Mouse (Mus musculus) midbrain, embryonic 14.5 days (tissue): ENCODE measurements around the gene Bbx. TPM values are rescaled to one million over a fixed set of nuclear protein-coding genes. Genes with fewer than 3 reads are reported as not detected.

Source experiments
- ATAC-seq: fragments of 200-750 bp; cut with Nextera tagmentation; 2 replicates; pipeline ENCODE4 v1.8.0; 2017; ENCODE audit warnings: moderate number of reproducible peaks, moderate library complexity; ENCODE audit not compliant: low FRiP score, low TSS enrichment
- DNase-seq: peaks from one replicate; pipeline ENCODE4 v3.0.0-alpha.2; 2015
- H3K27ac ChIP-seq: fragments of 300-500 bp; sonication (generic); replicated peaks from 2 replicates; pipeline ENCODE4 v1.5.1; 2014; ENCODE audit warnings: mild to moderate bottlenecking, low read depth, low read length, moderate library complexity
- H3K27me3 ChIP-seq: fragments of 300-500 bp; sonication (generic); 2 replicates; pipeline ENCODE4 v1.6.1; 2014; ENCODE audit warnings: low read length, control low read depth, mixed read lengths; ENCODE audit not compliant: control insufficient read depth, insufficient read depth
- H3K36me3 ChIP-seq: fragments of 300-500 bp; sonication (generic); 2 replicates; pipeline ENCODE4 v1.6.1; 2014; ENCODE audit warnings: low read length, control low read depth; ENCODE audit not compliant: control insufficient read depth, insufficient read depth
- H3K4me1 ChIP-seq: fragments of 300-500 bp; sonication (generic); 2 replicates; pipeline ENCODE4 v1.6.1; 2014; ENCODE audit warnings: mild to moderate bottlenecking, antibody characterized with exemption, low read length, control low read depth; ENCODE audit not compliant: control insufficient read depth, insufficient read depth
- H3K4me2 ChIP-seq: fragments of 300-500 bp; sonication (generic); 2 replicates; pipeline ENCODE4 v1.6.1; 2014; ENCODE audit warnings: mild to moderate bottlenecking, low read length, moderate library complexity
- H3K4me3 ChIP-seq: fragments of 300-500 bp; sonication (generic); replicated peaks from 2 replicates; pipeline ENCODE4 v1.5.1; 2014; ENCODE audit warnings: low read depth, low read length
- H3K9ac ChIP-seq: fragments of 300-500 bp; sonication (generic); replicated peaks from 2 replicates; pipeline ENCODE4 v1.6.1; 2014; ENCODE audit warnings: mild to moderate bottlenecking, low read length, moderate library complexity
- H3K9me3 ChIP-seq: fragments of 300-500 bp; sonication (generic); 2 replicates; pipeline ENCODE4 v1.6.1; 2016; ENCODE audit warnings: low read length, control low read depth, mixed read lengths; ENCODE audit not compliant: control insufficient read depth
- WGBS: fragments of 180-500 bp; shearing (Covaris S2); extraction: QIAGEN DNeasy Blood & Tissue Kit; methylation state at CpG from one replicate; pipeline ENCODE4 v1.1.7; 2014; 5-methylcytosine and 5-hydroxymethylcytosine counted together
- polyA plus RNA-seq: library from polyadenylated mRNA; unstranded; fragments of >200 nt; fragmentation: Nextera tagmentation; extraction: Ambion mirVana; gene quantifications from 2 replicates; pipeline ENCODE4 v1.2.1, GENCODE M21; 2014

Bbx gene
- polyA plus RNA-seq, 1 experiment from 2014 or later: 16.0 TPM

DNA sequence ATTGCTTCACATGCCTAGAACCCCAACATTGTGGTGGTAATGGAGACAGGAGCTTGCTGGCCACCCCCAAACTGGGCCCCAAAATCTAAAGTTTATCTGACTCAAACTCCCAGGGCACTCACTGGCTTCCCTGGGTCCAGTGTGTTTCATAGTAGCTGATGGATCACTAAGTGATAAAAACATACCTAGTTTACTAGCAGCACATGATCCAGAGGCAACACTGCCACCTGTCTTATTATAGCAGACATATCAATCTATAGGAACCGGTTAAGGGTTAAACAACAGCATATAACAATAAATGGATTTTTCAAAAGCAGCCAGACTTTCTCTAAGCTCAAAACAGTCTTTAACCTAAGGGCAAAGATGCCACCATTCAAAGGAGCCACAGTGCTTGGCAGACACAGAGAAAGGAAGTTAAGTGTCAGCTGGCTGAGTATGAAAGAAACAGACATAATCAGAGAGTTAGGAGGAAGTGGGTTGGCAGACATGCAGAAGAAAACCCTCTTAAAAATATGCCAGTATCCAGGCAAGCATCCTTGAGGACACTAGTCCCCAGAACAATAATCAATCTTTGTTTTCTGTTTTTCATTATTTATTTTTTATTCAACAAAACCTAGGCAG is 116.7 kb downstream of the Bbx start:
- DNase-seq: peak; percentile 24
- H3K4me3 ChIP-seq: no peak overlapping the region
- no peaks in the 10 kb centered on the region for H3K4me1 ChIP-seq
- WGBS: 77% methylated on average over 1 of the region's 1 CpGs
- H3K36me3 ChIP-seq: no peaks in the 10 kb centered on the region
- no peak overlapping the region for H3K27ac ChIP-seq
- no peak overlapping the region for H3K9ac ChIP-seq
- no peak overlapping the region for H3K4me2 ChIP-seq
- H3K27me3 ChIP-seq: no peaks in the 10 kb centered on the region
- no peaks in the 10 kb centered on the region for H3K9me3 ChIP-seq
- ATAC-seq: no peak

DNA sequence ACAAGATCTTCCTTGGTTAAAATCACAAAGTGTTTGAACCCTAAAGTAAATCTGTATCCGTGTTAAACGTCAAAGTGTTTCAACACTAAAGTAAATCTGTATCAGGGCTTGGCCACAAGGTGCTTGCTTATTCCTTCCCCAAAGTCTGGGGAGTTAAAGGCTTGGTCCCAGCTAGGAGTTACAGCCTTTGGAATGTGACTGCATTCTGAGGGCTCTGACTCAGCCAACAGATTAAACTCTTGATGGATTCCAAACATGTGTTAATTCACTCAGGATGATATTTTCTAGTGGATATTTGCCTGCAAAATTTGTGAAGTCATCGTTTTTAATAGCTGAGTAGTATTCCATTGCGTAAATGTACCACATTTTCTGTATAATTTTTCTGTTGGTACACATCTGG is 120.6 kb downstream of the Bbx start:
- H3K27me3 ChIP-seq: no peaks in the 10 kb centered on the region
- no peaks in the 10 kb centered on the region for H3K4me1 ChIP-seq
- no peak overlapping the region for H3K9ac ChIP-seq
- no peaks in the 10 kb centered on the region for H3K36me3 ChIP-seq
- ATAC-seq: no peak
- H3K27ac ChIP-seq: no peak overlapping the region
- WGBS: 94% methylated on average over 4 of the region's 4 CpGs
- no peak overlapping the region for H3K4me2 ChIP-seq
- no peak overlapping the region for H3K4me3 ChIP-seq
- no peak for DNase-seq
- no peaks in the 10 kb centered on the region for H3K9me3 ChIP-seq

DNA sequence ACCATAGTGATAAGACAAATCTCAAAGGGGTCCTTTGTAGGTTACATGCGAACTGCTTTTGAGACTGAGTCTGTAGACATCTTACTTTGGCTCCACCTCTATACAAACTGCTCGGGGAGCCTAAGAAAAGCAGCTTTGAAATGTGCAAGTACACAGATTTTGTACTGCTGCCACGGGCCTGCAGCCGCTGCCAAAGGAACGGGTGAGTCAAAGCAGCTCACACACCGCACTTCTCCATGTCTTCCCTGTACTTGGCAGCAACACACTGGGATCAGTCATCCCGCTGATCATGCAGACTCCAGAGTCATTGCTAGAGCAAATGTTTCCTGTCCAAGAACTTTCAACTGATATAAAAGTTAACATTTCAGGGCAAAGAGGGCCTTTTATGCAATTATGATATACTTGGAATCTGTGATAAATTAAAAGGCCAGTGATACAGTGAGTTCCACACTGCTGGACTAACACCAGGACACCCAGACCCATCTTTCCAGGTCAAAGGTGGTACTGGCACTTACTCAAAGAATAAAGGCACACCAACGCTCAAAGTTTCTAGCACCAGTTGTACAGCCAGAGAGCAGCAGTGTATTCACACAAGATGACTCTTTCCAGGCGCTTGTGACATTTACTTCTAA is 122.7 kb downstream of the Bbx start:
- no peak overlapping the region for H3K9ac ChIP-seq
- H3K27me3 ChIP-seq: no peaks in the 10 kb centered on the region
- H3K4me2 ChIP-seq: no peak overlapping the region
- H3K4me3 ChIP-seq: no peak overlapping the region
- H3K27ac ChIP-seq: no peak overlapping the region
- no peaks in the 10 kb centered on the region for H3K4me1 ChIP-seq
- no peaks in the 10 kb centered on the region for H3K36me3 ChIP-seq
- no peaks in the 10 kb centered on the region for H3K9me3 ChIP-seq
- peak; percentile 55 for DNase-seq
- 64% methylated on average over 9 of the region's 9 CpGs for WGBS
- 0 out of 2 replicates have a peak, but pooled peaks have one; percentile 31 for ATAC-seq

DNA sequence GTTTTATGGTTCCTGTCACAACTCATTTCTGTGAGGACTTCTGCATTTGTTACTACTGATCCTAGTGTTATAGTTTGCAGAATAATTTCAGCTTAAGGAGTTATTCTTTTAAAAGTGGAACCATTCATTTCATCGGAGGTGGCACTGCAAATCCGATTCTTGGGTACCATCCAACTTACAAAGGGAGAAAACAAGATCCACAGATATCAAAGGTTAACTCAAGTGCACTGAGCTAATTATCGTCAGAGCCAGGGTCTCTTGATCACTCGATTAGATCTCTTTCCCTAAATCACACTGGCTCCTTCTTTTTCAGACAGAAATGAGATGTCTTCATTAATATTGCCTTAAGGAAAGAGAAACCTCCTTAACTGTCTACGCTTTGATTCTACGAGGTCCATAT is 123.9 kb downstream of the Bbx start:
- 86% methylated on average over 6 of the region's 6 CpGs for WGBS
- H3K27me3 ChIP-seq: no peaks in the 10 kb centered on the region
- DNase-seq (no peak), ATAC-seq (no peak)
- H3K27ac ChIP-seq: no peak overlapping the region
- H3K4me1 ChIP-seq: no peaks in the 10 kb centered on the region
- no peak overlapping the region for H3K4me2 ChIP-seq
- H3K9me3 ChIP-seq: no peaks in the 10 kb centered on the region
- H3K4me3 ChIP-seq: no peak overlapping the region
- no peak overlapping the region for H3K9ac ChIP-seq
- H3K36me3 ChIP-seq: no peaks in the 10 kb centered on the region

DNA sequence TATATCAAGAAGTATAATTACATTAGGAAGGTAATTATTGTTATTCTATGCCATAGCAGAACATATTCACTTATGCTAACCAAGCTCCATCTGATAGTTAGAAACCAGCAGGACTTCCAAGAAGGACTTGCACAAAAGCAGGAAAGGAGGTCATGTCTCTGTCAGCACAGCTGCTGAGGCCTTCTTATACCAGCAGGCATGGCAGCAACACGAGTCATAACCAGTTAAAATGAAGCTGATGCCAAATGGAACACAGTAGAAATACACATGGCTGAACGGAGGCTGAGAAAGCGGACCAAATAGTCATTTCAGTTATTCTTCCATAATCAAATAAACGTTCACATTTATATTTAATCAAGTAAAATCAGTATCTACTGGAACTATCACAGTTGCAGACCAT is 125.0 kb downstream of the Bbx start:
- no peak for ATAC-seq
- no peaks in the 10 kb centered on the region for H3K9me3 ChIP-seq
- no peaks in the 10 kb centered on the region for H3K27me3 ChIP-seq
- no peaks in the 10 kb centered on the region for H3K4me1 ChIP-seq
- no peak overlapping the region for H3K4me3 ChIP-seq
- H3K9ac ChIP-seq: no peak overlapping the region
- WGBS: 93% methylated on average over 4 of the region's 4 CpGs
- H3K36me3 ChIP-seq: no peaks in the 10 kb centered on the region
- H3K27ac ChIP-seq: no peak overlapping the region
- no peak for DNase-seq
- H3K4me2 ChIP-seq: no peak overlapping the region

DNA sequence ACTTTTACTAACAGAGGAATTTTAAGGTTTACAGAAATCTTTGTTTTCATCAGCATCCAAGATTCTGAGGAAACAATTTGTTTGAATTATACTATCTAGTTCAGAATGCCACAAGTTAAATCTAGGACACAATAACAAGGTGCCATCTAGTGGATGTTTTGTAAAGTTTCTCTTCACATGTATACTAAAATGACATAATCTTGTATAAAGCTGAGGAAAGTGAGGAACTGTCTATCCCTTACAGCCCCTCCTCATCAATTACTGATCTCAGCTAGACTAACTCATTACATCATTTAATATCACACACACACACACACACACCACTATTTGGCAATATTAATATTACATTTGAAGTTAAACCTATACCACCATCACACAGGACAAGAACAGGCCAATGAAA is 125.5 kb downstream of the Bbx start:
- H3K27ac ChIP-seq: no peak overlapping the region
- H3K36me3 ChIP-seq: no peaks in the 10 kb centered on the region

DNA sequence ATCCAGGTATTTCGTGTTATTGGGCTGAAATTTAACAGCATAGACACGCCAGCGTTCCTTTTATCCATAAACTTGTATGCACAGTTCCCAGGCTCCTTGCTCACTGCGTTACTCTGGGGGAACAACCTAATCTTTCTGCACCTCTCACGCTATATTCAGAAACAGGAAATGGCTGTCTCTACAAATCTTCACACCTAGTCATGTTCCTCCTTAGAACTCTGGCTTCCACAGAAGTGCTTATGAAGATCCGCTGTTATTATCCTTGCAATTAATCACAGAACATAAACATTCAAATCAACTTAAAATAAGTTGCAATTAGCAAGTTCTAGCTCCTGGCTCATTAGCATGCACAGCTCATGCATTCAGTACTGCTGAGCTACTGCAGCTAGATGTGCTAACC is 127.0 kb downstream of the Bbx start:
- H3K36me3 ChIP-seq: no peaks in the 10 kb centered on the region
- H3K9me3 ChIP-seq: no peaks in the 10 kb centered on the region
- no peaks in the 10 kb centered on the region for H3K4me1 ChIP-seq
- 93% methylated on average over 6 of the region's 6 CpGs for WGBS
- no peaks in the 10 kb centered on the region for H3K27me3 ChIP-seq
- H3K4me2 ChIP-seq: no peak overlapping the region
- no peak overlapping the region for H3K4me3 ChIP-seq
- DNase-seq: no peak
- H3K9ac ChIP-seq: no peak overlapping the region
- no peak overlapping the region for H3K27ac ChIP-seq
- no peak for ATAC-seq

More for the DNA sequence above, 125.5 kb downstream of the Bbx start:
- Histone ChIP-seq H3K27me3 (no peaks in the 10 kb centered on the region), H3K9ac (no peak overlapping the region), H3K4me2 (no peak overlapping the region), H3K9me3 (no peaks in the 10 kb centered on the region), H3K4me1 (no peaks in the 10 kb centered on the region), H3K4me3 (no peak overlapping the region)
- ATAC-seq (no peak; the same call in 1 of the 2 replicates), DNase-seq (peak; percentile 77)

DNA sequence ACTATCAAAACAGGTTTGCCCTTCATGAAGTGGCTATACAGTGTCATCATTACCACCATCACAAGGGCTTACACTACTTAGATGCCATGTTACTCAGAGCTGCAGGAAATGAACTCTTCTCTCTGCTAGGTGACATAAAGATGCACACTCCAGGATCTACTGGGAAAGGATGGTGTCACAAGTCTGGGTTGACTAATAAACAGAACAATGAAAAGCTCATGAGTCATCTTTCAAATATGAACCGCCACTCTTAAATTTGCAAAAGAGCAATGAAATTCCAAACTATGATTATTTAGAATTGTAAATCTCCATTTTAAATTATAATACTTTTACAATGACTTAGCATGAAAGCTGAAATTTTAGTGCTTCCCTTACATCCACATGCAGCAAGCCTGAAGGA is 129.6 kb downstream of the Bbx start:
- Histone ChIP-seq H3K27ac (no peak overlapping the region), H3K36me3 (no peaks in the 10 kb centered on the region), H3K9ac (no peak overlapping the region), H3K4me3 (no peak overlapping the region), H3K4me2 (no peak overlapping the region), H3K9me3 (no peaks in the 10 kb centered on the region), H3K27me3 (no peaks in the 10 kb centered on the region), H3K4me1 (no peaks in the 10 kb centered on the region)
- no peak for ATAC-seq
- WGBS: 98% methylated on average over 1 of the region's 1 CpGs
- DNase-seq: no peak

DNA sequence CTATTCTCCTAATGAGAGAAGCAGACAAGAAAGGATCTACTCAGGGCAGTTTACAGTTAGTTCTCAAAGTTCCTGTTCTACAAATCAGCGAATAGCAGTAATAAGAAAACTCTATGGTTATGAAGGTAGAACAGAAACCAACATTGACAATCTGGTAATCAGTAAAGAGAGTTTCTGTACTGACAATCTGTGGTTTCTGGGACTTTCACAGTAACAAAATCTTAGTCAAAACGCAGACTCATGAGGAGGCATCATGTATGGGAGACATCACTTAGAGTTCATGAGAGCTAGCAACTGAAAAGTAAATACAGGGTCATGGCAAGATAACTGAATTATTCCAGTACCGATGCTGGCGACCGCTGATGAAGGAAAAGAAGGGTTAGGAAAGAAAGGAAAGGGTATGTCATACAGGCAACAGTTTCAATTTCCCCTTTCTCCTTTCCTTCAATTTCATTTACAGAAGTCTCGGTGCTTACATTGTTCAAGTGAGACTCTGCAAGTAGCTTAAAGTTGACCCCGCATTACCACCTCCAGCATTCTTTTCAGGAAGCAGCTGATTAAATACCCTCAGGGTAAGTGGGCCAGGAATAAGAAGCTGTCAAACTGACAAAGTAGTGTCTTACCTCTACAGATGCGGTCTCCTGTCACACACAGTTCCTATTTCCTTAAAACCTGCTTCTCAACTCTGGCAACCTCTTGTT is 133.3 kb downstream of the Bbx start:
- DNase-seq: no peak
- Histone ChIP-seq H3K4me2 (no peak overlapping the region), H3K9ac (no peak overlapping the region), H3K36me3 (no peaks in the 10 kb centered on the region), H3K4me1 (no peaks in the 10 kb centered on the region), H3K27ac (no peak overlapping the region), H3K9me3 (no peaks in the 10 kb centered on the region), H3K27me3 (no peaks in the 10 kb centered on the region), H3K4me3 (no peak overlapping the region)
- ATAC-seq: no peak
- WGBS: 72% methylated on average over 8 of the region's 8 CpGs
